Mouse (Mus musculus) hindbrain, embryonic 11.5 days (tissue): ENCODE measurements around the gene 1700001C19Rik. TPM values are rescaled to one million over a fixed set of nuclear protein-coding genes. Genes with fewer than 3 reads are reported as not detected.
A peak's percentile ranks its signal among the peaks of the same experiment; 100 is the strongest.

Source experiments
- ATAC-seq: fragments of 200-750 bp; cut with Nextera tagmentation; 2 replicates; pipeline ENCODE4 v1.8.0; 2017; ENCODE audit warnings: mild to moderate bottlenecking, moderate TSS enrichment, moderate library complexity; ENCODE audit not compliant: low FRiP score
- DNase-seq: peaks from one replicate; pipeline ENCODE4 v3.0.0-alpha.2; 2015; ENCODE audit warnings: low spot score
- H3K27ac ChIP-seq: fragments of 300-500 bp; sonication (generic); 2 replicates; pipeline ENCODE4 v1.5.1; 2014; ENCODE audit warnings: mild to moderate bottlenecking, low read depth, low read length
- H3K27me3 ChIP-seq: fragments of 300-500 bp; sonication (generic); 2 replicates; pipeline ENCODE4 v1.6.1; 2014; ENCODE audit warnings: mild to moderate bottlenecking, low read length, moderate library complexity, mixed read lengths; ENCODE audit not compliant: control insufficient read depth, insufficient read depth
- H3K36me3 ChIP-seq: fragments of 300-500 bp; sonication (generic); 2 replicates; pipeline ENCODE4 v1.6.1; 2014; ENCODE audit warnings: mild to moderate bottlenecking, low read length, moderate library complexity, mixed read lengths; ENCODE audit not compliant: control insufficient read depth, insufficient read depth
- H3K4me1 ChIP-seq: fragments of 300-500 bp; sonication (generic); replicated peaks from 2 replicates; pipeline ENCODE4 v1.6.1; 2014; ENCODE audit warnings: low read length, mixed read lengths; ENCODE audit not compliant: control insufficient read depth, insufficient read depth
- H3K4me2 ChIP-seq: fragments of 300-500 bp; sonication (generic); replicated peaks from 2 replicates; pipeline ENCODE4 v1.6.1; 2014; ENCODE audit warnings: mild to moderate bottlenecking, low read depth, low read length
- H3K4me3 ChIP-seq: fragments of 300-500 bp; sonication (generic); 2 replicates; pipeline ENCODE4 v1.5.1; 2014; ENCODE audit warnings: low read depth, low read length
- H3K9ac ChIP-seq: fragments of 300-500 bp; sonication (generic); 2 replicates; pipeline ENCODE4 v1.6.1; 2014; ENCODE audit warnings: low read depth, low read length
- H3K9me3 ChIP-seq: fragments of 300-500 bp; sonication (generic); 2 replicates; pipeline ENCODE4 v1.6.1; 2016; ENCODE audit warnings: low read length; ENCODE audit not compliant: control insufficient read depth
- whole genome bisulfite sequencing: fragments of 180-500 bp; shearing (Covaris S2); extraction: QIAGEN DNeasy Blood & Tissue Kit; methylation state at CpG from one replicate; pipeline ENCODE4 v1.1.7; 2014; 5-methylcytosine and 5-hydroxymethylcytosine counted together
- polyA plus RNA-seq: library from polyadenylated mRNA; unstranded; fragments of >200 nt; fragmentation: Nextera tagmentation; extraction: Ambion mirVana; gene quantifications from 2 replicates; pipeline ENCODE4 v1.2.1, GENCODE M21; 2014

The 1700001C19Rik gene
- polyA plus RNA-seq, 1 experiment from 2014 or later: 0.68 TPM

- no peaks in the 10 kb centered on the region for H3K36me3 ChIP-seq
- 66% methylated on average over 10 of the region's 10 CpGs for WGBS
- ATAC-seq: no peak
- no peaks in the 10 kb centered on the region for H3K9me3 ChIP-seq
- H3K4me3 ChIP-seq: no peak overlapping the region
- H3K4me2 ChIP-seq: no peak overlapping the region
- H3K9ac ChIP-seq: no peak overlapping the region
- H3K27ac ChIP-seq: no peak overlapping the region
- no peaks in the 10 kb centered on the region for H3K4me1 ChIP-seq
- peaks cover 13% of the 10 kb centered on the region for H3K27me3 ChIP-seq
- DNase-seq: no peak
Measured at GRCm38 (mm10) chr17:47407717-47408557, 29.2 kb downstream of the 1700001C19Rik start.

GRCm38 (mm10) chr17:47400451-47400850, 36.7 kb downstream of the 1700001C19Rik start, which contains the start of gene Guca1a:
Guca1a (minus strand) TSS chr17:47400584.
- ATAC-seq: no peak
- no peak within 1 kb of the TSS for H3K27ac ChIP-seq
- no peak for DNase-seq
- no peaks in the 10 kb centered on the region for H3K9me3 ChIP-seq
- H3K9ac ChIP-seq: no peak within 1 kb of the TSS
- WGBS: 67% methylated on average over 10 of the region's 10 CpGs
- H3K27me3 ChIP-seq: peaks cover under 1% of the 10 kb centered on the region; the same call in 1 of the 2 replicates
- H3K4me2 ChIP-seq: no peak within 1 kb of the TSS
- H3K4me3 ChIP-seq: no peak within 1 kb of the TSS
- no peaks in the 10 kb centered on the region for H3K4me1 ChIP-seq
- H3K36me3 ChIP-seq: no peaks in the 10 kb centered on the region

GRCm38 (mm10) chr17:47399091-47399490, 38.1 kb downstream of the 1700001C19Rik start:
- Histone ChIP-seq H3K4me2 (no peak overlapping the region), H3K4me1 (no peaks in the 10 kb centered on the region), H3K9ac (no peak overlapping the region), H3K27me3 (peaks cover 10% of the 10 kb centered on the region), H3K4me3 (no peak overlapping the region), H3K9me3 (no peaks in the 10 kb centered on the region), H3K36me3 (no peaks in the 10 kb centered on the region), H3K27ac (no peak overlapping the region)
- ATAC-seq: no peak
- 86% methylated on average over 8 of the region's 8 CpGs for WGBS
- no peak for DNase-seq

GRCm38 (mm10) chr17:47395376-47395913, 41.7 kb downstream of the 1700001C19Rik start:
- 2% methylated on average over 20 of the region's 20 CpGs for WGBS
- DNase-seq: peak; percentile 74
- no peaks in the 10 kb centered on the region for H3K4me1 ChIP-seq
- no peak overlapping the region for H3K27ac ChIP-seq
- no peak overlapping the region for H3K4me3 ChIP-seq
- H3K9ac ChIP-seq: no peak overlapping the region
- peaks cover 12% of the 10 kb centered on the region for H3K27me3 ChIP-seq
- peak overlapping the region; percentile 24; the same call in 1 of the 2 replicates for H3K4me2 ChIP-seq
- peak; percentile 75 for ATAC-seq
- no peaks in the 10 kb centered on the region for H3K9me3 ChIP-seq
- no peaks in the 10 kb centered on the region for H3K36me3 ChIP-seq

- Histone ChIP-seq H3K4me3 (peak overlapping the region; percentile 16; the same call in 1 of the 2 replicates), H3K27ac (no peak overlapping the region), H3K27me3 (peaks cover 12% of the 10 kb centered on the region), H3K36me3 (no peaks in the 10 kb centered on the region), H3K9ac (no peak overlapping the region), H3K4me2 (peak overlapping the region; percentile 23), H3K9me3 (no peaks in the 10 kb centered on the region), H3K4me1 (no peaks in the 10 kb centered on the region)
- ATAC-seq: no peak
- 24% methylated on average over 24 of the region's 24 CpGs for WGBS
- DNase-seq: peak; percentile 11
Measured at GRCm38 (mm10) chr17:47394223-47394869, 42.8 kb downstream of the 1700001C19Rik start.

GRCm38 (mm10) chr17:47386649-47387048, 50.5 kb downstream of the 1700001C19Rik start:
- DNase-seq (peak; percentile 59), ATAC-seq (no peak)
- no peak overlapping the region for H3K27ac ChIP-seq
- H3K9me3 ChIP-seq: no peaks in the 10 kb centered on the region
- H3K9ac ChIP-seq: no peak overlapping the region
- H3K27me3 ChIP-seq: no peaks in the 10 kb centered on the region
- WGBS: 68% methylated on average over 4 of the region's 4 CpGs
- H3K4me3 ChIP-seq: no peak overlapping the region
- no peaks in the 10 kb centered on the region for H3K4me1 ChIP-seq
- H3K4me2 ChIP-seq: no peak overlapping the region
- no peaks in the 10 kb centered on the region for H3K36me3 ChIP-seq

- H3K36me3 ChIP-seq: no peaks in the 10 kb centered on the region
- 43% methylated on average over 10 of the region's 10 CpGs for WGBS
- H3K27ac ChIP-seq: no peak within 1 kb of the TSS
- H3K4me2 ChIP-seq: no peak within 1 kb of the TSS
- no peaks in the 10 kb centered on the region for H3K4me1 ChIP-seq
- H3K27me3 ChIP-seq: no peaks in the 10 kb centered on the region
- no peaks in the 10 kb centered on the region for H3K9me3 ChIP-seq
- no peak within 1 kb of the TSS for H3K9ac ChIP-seq
- ATAC-seq (no peak), DNase-seq (no peak)
- no peak within 1 kb of the TSS for H3K4me3 ChIP-seq
Measured at GRCm38 (mm10) chr17:47385145-47385544, 52.0 kb downstream of the 1700001C19Rik start, which contains the start of gene Guca1b. Guca1b (plus strand) TSS chr17:47385393.

- 91% methylated on average over 3 of the region's 3 CpGs for WGBS
- Histone ChIP-seq H3K27me3 (no peaks in the 10 kb centered on the region), H3K27ac (no peak overlapping the region), H3K4me1 (no peaks in the 10 kb centered on the region), H3K4me3 (no peak overlapping the region), H3K4me2 (no peak overlapping the region), H3K36me3 (peaks cover 2% of the 10 kb centered on the region; the same call in 1 of the 2 replicates), H3K9ac (no peak overlapping the region), H3K9me3 (no peaks in the 10 kb centered on the region)
- DNase-seq (no peak), ATAC-seq (no peak)
Measured at GRCm38 (mm10) chr17:47384064-47384463, 53.1 kb downstream of the 1700001C19Rik start.
